Mouse (Mus musculus): ENCODE results near the gene Ube2cbp. TPM values are rescaled to one million over a fixed set of nuclear protein-coding genes. Genes with fewer than 3 reads are reported as not detected.

Ube2cbp gene
- polyA plus RNA-seq, 1 experiment from 2014 or later = 3.2 TPM

DNA sequence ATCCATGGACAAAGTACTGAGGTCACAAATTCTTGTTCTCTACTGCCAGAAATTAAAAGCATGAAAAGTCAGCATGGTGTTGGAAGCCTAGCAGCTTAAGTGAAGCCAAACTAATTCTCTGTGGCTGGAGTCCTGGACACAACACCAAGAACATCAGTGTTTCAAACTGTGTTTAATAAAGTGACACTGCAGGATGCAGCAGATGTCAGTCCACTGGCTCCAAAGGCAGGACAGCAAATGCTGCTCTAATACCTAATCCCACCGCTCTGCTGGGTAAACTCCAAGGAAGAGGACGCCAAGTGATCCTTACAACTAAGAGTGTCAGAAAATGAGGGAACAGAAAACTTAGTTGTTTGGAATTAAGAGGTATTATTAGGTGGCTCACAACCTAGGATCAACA, 158.2 kb downstream of the Ube2cbp start:
- Histone ChIP-seq H3K27me3 (ENCODE audit: control insufficient read depth, insufficient read depth, low read length) (no peaks in the 10 kb centered on the region), H3K4me1 (replicated peaks; ENCODE audit: control insufficient read depth, insufficient read depth) (no peaks in the 10 kb centered on the region), H3K4me3 (ENCODE audit: low read depth, low read length) (no peak overlapping the region), H3K9ac (ENCODE audit: low read length) (no peak overlapping the region), H3K9me3 (ENCODE audit: control insufficient read depth, low read length) (no peaks in the 10 kb centered on the region), H3K36me3 (ENCODE audit: control insufficient read depth, insufficient read depth, low read length) (no peaks in the 10 kb centered on the region), H3K4me2 (replicated peaks; ENCODE audit: low read depth) (no peak overlapping the region), H3K27ac (replicated peaks) (no peak overlapping the region)
- 97% methylated on average over 2 of the region's 2 CpGs for WGBS
- TF ChIP-seq CTCF (IDR thresholded peaks at IDR 0.05; ENCODE audit: low read depth) (no peak), EP300 (optimal IDR thresholded peaks at IDR 0.05) (no peak)
- ATAC-seq (ENCODE audit: low FRiP score, low TSS enrichment) (no peak), DNase-seq (ENCODE audit: low spot score) (no peak)

DNA sequence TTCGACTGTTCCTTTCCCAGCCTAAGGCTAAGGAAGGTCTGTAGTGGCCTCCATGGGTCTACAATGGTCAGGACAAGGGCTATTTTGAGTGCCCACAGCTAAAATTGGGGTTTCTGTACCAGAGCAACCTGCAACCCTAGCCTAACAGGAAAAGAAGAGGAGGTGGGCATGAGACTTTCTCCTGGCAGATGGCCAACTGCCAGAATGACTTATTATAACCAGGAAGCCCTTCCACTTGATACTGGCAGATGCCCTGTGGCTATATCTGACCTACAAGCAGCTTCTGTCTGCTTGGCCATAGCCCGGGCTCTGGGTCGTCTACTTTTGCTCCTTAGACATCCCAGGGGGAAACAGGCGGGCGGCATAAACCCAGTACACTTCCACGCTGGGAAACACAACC, 163.3 kb downstream of the Ube2cbp start:
- no peaks in the 10 kb centered on the region for H3K4me1 ChIP-seq (replicated peaks; ENCODE audit: control insufficient read depth, insufficient read depth)
- no peak overlapping the region for H3K27ac ChIP-seq (replicated peaks)
- H3K27me3 ChIP-seq (ENCODE audit: control insufficient read depth, insufficient read depth, low read length) = no peaks in the 10 kb centered on the region
- H3K9ac ChIP-seq (ENCODE audit: low read length) = no peak overlapping the region
- H3K9me3 ChIP-seq (ENCODE audit: control insufficient read depth, low read length) = no peaks in the 10 kb centered on the region
- DNase-seq (ENCODE audit: low spot score) (no peak), ATAC-seq (ENCODE audit: low FRiP score, low TSS enrichment) (no peak)
- no peaks in the 10 kb centered on the region for H3K36me3 ChIP-seq (ENCODE audit: control insufficient read depth, insufficient read depth, low read length)
- TF ChIP-seq CTCF (IDR thresholded peaks at IDR 0.05; ENCODE audit: low read depth) (no peak), EP300 (optimal IDR thresholded peaks at IDR 0.05) (no peak)
- H3K4me2 ChIP-seq (replicated peaks; ENCODE audit: low read depth) = no peak overlapping the region
- WGBS = 85% methylated on average over 6 of the region's 6 CpGs
- H3K4me3 ChIP-seq (ENCODE audit: low read depth, low read length) = no peak overlapping the region

DNA sequence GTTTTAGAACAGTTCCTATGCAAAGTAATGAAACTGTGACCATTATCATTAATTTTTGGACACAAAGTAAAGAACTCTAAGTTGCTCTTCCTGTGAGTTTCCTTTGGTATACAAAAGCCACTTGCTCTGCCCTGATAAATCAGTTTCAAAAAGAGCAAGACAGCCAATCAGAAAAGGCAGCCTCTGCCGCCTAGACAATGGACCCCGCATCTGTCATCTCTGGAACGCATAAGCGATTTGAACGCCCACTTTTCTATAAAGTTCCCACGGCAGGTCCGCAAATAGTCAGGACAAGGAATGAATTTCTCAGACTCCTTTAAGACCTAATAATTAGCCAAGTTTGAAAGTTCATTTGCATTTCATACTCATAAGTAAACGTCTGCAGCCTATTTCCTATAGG, 166.2 kb downstream of the Ube2cbp start:
- WGBS = 45% methylated on average over 8 of the region's 8 CpGs
- no peaks in the 10 kb centered on the region for H3K4me1 ChIP-seq (replicated peaks; ENCODE audit: control insufficient read depth, insufficient read depth)
- no peak overlapping the region for H3K27ac ChIP-seq (replicated peaks)
- H3K4me3 ChIP-seq (ENCODE audit: low read depth, low read length) = no peak overlapping the region
- H3K9ac ChIP-seq (ENCODE audit: low read length) = no peak overlapping the region
- H3K27me3 ChIP-seq (ENCODE audit: control insufficient read depth, insufficient read depth, low read length) = no peaks in the 10 kb centered on the region
- no peak for DNase-seq (ENCODE audit: low spot score)
- TF ChIP-seq EP300 (optimal IDR thresholded peaks at IDR 0.05) (no peak), CTCF (IDR thresholded peaks at IDR 0.05; ENCODE audit: low read depth) (no peak)
- no peak overlapping the region for H3K4me2 ChIP-seq (replicated peaks; ENCODE audit: low read depth)
- no peak for ATAC-seq (ENCODE audit: low FRiP score, low TSS enrichment)
- no peaks in the 10 kb centered on the region for H3K9me3 ChIP-seq (ENCODE audit: control insufficient read depth, low read length)
- H3K36me3 ChIP-seq (ENCODE audit: control insufficient read depth, insufficient read depth, low read length) = no peaks in the 10 kb centered on the region

DNA sequence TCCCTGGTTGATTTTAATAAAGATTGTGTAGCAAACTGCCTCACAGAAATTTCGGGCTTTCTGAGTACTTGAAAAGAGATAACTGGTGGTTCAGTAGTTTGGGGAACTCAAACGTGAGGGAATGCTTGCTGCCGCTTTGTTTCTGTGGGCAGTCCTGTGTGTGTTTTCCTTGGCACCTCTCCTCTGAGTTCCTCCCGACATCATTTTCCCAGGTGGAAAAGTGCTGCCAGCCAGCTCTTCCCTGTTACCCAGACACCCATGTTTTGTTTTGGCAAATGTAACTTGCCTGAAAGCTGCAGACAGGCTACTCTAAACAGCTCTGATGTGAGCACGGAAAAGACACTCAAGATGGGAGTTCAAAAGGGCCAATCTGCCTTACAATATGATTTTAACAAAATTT, 166.6 kb downstream of the Ube2cbp start:
- 29% methylated on average over 5 of the region's 5 CpGs for WGBS

DNA sequence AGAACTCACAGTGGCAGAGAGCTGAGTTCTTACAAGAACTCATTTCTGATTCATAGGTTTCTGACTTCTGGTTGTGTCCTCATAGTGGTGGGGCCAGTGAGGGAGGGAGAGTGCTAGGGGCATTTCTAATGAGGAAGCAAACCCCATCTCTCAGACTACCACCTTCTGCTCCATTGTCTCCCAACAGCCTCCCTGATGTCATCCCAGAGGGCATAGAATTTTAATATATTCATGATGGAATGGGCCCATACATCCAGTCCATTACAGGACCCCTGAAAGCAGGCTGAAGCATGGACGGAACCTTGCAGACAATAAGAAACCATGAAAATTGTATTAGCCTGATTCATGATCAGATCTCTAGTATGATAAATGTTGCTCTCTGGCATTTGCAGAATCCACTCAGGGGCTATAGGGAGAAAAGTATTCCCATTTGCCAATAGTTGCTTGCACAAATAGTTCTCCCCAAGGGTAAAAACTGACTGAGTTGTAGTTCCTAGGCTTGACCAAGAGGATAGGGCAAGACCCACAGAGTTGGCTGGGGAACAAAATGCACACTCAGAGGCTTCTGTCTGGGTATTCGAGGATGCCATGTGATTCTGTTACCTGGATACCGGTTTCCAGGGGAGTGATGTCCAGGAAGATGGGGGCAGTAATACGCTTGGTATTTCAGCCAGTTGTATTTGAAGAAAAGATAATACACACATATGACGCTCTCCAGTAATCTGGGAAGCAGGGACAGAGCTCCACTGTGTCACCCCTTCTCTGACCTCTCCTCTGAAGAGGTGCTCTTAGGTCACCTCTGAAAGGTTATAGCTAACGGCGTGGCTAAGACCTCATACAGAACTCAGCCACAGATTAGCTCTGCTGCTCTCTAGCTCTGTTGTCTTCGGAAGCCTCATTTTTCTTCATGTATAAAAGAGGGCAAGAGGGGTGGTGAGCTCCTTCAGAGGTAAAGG, 167.8 kb downstream of the Ube2cbp start:
- H3K9ac ChIP-seq (ENCODE audit: low read length) = no peak overlapping the region
- 74% methylated on average over 8 of the region's 8 CpGs for WGBS
- H3K27ac ChIP-seq (replicated peaks) = no peak overlapping the region
- H3K4me1 ChIP-seq (replicated peaks; ENCODE audit: control insufficient read depth, insufficient read depth) = no peaks in the 10 kb centered on the region
- TF ChIP-seq EP300 (optimal IDR thresholded peaks at IDR 0.05) (no peak), CTCF (IDR thresholded peaks at IDR 0.05; ENCODE audit: low read depth) (no peak)
- DNase-seq (ENCODE audit: low spot score) (no peak), ATAC-seq (ENCODE audit: low FRiP score, low TSS enrichment) (no peak)
- H3K36me3 ChIP-seq (ENCODE audit: control insufficient read depth, insufficient read depth, low read length) = no peaks in the 10 kb centered on the region
- H3K4me3 ChIP-seq (ENCODE audit: low read depth, low read length) = no peak overlapping the region
- H3K4me2 ChIP-seq (replicated peaks; ENCODE audit: low read depth) = no peak overlapping the region
- H3K27me3 ChIP-seq (ENCODE audit: control insufficient read depth, insufficient read depth, low read length) = no peaks in the 10 kb centered on the region
- no peaks in the 10 kb centered on the region for H3K9me3 ChIP-seq (ENCODE audit: control insufficient read depth, low read length)

More for the DNA sequence above, 166.6 kb downstream of the Ube2cbp start:
- Histone ChIP-seq H3K27ac (replicated peaks) (no peak overlapping the region), H3K4me1 (replicated peaks; ENCODE audit: control insufficient read depth, insufficient read depth) (no peaks in the 10 kb centered on the region), H3K9me3 (ENCODE audit: control insufficient read depth, low read length) (no peaks in the 10 kb centered on the region), H3K9ac (ENCODE audit: low read length) (no peak overlapping the region), H3K4me3 (ENCODE audit: low read depth, low read length) (no peak overlapping the region), H3K27me3 (ENCODE audit: control insufficient read depth, insufficient read depth, low read length) (no peaks in the 10 kb centered on the region), H3K36me3 (ENCODE audit: control insufficient read depth, insufficient read depth, low read length) (no peaks in the 10 kb centered on the region), H3K4me2 (replicated peaks; ENCODE audit: low read depth) (no peak overlapping the region)
- TF ChIP-seq EP300 (optimal IDR thresholded peaks at IDR 0.05) (no peak), CTCF (IDR thresholded peaks at IDR 0.05; ENCODE audit: low read depth) (no peak)
- no peak for ATAC-seq (ENCODE audit: low FRiP score, low TSS enrichment)
- DNase-seq (ENCODE audit: low spot score) = no peak

DNA sequence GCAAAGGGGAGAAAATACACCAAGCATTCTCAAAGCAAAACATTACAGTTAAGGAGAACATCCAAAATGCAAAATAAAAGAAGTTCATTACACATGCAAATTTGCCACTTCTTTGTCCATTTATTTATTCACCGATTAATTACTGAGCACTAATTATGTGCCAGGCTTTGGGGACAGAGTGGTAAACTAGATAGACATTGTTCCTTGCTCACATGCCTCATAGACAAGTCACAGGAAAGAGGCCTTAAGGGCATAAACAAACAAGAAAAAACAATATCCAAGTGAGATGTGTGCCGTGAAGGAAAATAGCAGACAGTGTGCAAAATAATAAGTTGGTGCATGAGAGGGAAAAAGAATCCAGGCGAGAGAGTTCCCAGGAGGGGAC, 177.2 kb downstream of the Ube2cbp start:
- WGBS = 76% methylated on average over 3 of the region's 3 CpGs
- TF ChIP-seq EP300 (optimal IDR thresholded peaks at IDR 0.05) (no peak), CTCF (IDR thresholded peaks at IDR 0.05; ENCODE audit: low read depth) (no peak)
- Histone ChIP-seq H3K9me3 (ENCODE audit: control insufficient read depth, low read length) (no peaks in the 10 kb centered on the region), H3K27me3 (ENCODE audit: control insufficient read depth, insufficient read depth, low read length) (no peaks in the 10 kb centered on the region), H3K27ac (replicated peaks) (no peak overlapping the region), H3K4me2 (replicated peaks; ENCODE audit: low read depth) (no peak overlapping the region), H3K4me1 (replicated peaks; ENCODE audit: control insufficient read depth, insufficient read depth) (no peaks in the 10 kb centered on the region), H3K9ac (ENCODE audit: low read length) (no peak overlapping the region), H3K36me3 (ENCODE audit: control insufficient read depth, insufficient read depth, low read length) (no peaks in the 10 kb centered on the region), H3K4me3 (ENCODE audit: low read depth, low read length) (no peak overlapping the region)
- ATAC-seq (ENCODE audit: low FRiP score, low TSS enrichment) (no peak), DNase-seq (ENCODE audit: low spot score) (no peak)

All from stomach, postnatal 0 days (tissue).